Mouse (Mus musculus) layer of hippocampus, adult 8-10 months (tissue): Measurements from ENCODE around the gene Fuk. TPM values are rescaled to one million over a fixed set of nuclear protein-coding genes. Genes with fewer than 3 reads are reported as not detected.
"Not testable (repeated sequence)": the region's sequence is repeated elsewhere in the genome, so short reads cannot be mapped to it uniquely, and the experiment has no call there.

Experiments
- DNase-seq, 2 experiments: peaks; one replicate each; pipeline ENCODE4 v3.0.0; 2022; ENCODE audit warnings: low spot score in 2 of 2
- total RNA-seq, 4 experiments: library from RNA; stranded (reverse); gene quantifications; 2 replicates each; pipeline ENCODE4 v1.2.4; 2022

The Fuk gene
- total RNA-seq, 4 experiments from 2014 or later, result 20.7 to 26.7 (median 24.4) TPM

- peak; percentile 91 to 95 for DNase-seq
Measured at GRCm38 (mm10) chr8:110919341-110920031, 17.2 kb upstream of the Fuk start, which contains the start of gene St3gal2. TSS of gene St3gal2 (plus strand) at chr8:110919922.

- DNase-seq, result no peak
Measured at GRCm38 (mm10) chr8:110918460-110918859, 16.2 kb upstream of the Fuk start.

GRCm38 (mm10) chr8:110918027-110918426 lies 15.7 kb upstream of the Fuk start:
- DNase-seq, result no peak

DNA sequence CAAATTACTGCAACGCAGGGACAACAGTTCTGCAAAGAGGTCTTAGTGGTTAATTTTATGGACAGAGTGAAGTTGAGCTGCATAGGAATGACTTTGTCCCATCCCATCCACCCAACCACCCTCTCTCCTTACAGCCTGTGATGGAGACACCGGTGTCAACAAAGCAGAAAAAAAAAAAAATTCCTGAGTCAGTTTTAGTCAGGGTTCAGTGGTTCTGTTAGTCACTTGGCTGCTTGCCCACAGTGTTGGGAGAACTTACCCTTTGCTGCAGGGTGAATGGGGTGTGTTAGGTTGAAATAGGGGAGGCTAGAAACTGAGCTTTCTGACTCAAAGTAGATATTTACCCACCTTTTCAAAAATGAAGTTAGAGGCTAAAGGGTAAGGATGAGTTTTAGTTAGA lies 15.1 kb upstream of the Fuk start:
- DNase-seq, result no peak

DNA sequence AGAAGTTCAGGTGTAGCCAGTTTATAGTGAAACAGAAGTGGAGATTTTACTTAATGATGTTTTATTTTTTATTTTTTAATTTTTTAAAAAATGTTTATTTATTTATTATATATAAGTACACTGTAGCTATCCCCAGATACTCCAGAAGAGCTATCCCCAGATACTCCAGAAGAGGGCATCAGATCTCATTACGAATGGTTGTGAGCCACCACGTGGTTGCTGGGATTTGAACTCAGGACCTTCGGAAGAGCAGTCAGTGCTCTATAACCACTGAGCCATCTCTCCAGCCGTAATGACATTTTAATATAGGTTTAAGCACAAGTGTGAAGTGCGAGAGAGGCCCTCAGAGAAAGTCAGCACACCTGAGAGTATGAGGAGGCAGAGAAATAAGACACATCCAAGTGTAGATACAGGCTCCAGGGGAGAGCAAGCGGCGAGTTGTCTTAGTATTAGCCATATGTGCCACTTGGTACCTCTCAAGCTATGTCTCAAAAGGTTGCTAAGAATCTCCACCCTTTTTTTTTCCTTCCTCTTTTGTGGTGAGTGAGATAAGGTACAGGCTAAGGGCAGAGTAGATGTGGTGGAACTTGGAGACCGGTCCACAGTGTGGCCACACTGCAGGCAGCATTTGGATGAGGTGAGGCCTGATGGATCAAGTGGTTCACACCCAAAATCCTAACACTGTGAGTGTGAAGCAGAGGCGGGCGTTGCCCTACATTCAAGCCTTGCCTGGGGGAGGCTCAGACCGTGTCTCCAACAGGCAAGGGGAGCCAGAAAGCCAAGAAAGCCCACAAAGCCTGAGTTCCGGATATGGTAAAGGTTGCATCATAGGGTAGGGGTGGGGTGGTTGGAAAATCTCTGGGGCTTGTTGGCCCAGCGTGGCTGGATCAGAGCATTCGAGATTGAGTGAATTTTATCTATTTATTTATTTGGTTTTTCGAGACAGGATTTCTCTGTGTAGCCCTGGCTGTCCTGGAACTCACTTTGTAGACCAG lies 9.6 kb upstream of the Fuk start:
- no peak for DNase-seq

- DNase-seq, result not testable (repeated sequence)
Measured at GRCm38 (mm10) chr8:110909850-110910249, 7.6 kb upstream of the Fuk start.

- no peak for DNase-seq
Measured at GRCm38 (mm10) chr8:110906682-110907081, 4.4 kb upstream of the Fuk start.

GRCm38 (mm10) chr8:110905404-110905803 lies 3.1 kb upstream of the Fuk start:
- DNase-seq, result no peak

DNA sequence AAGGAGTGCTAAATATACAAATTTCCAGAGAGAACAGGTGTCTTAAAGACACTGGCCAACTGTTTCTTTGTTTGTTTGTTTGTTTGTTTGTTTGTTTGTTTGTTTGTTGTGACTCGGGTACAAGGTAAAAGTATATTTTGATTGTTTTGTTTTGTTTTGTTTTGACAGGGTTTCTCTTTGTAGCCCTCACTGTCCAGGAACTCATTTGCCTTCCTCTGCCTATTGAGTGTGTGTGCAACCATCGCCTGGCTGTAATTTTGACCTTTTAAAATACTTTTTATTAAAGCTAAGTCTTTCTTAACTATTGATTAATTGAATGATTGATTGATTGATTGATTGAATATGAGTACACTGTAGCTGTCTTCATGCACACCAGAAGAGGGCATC lies 284 bp upstream of the Fuk start:
- DNase-seq, result no peak

DNA sequence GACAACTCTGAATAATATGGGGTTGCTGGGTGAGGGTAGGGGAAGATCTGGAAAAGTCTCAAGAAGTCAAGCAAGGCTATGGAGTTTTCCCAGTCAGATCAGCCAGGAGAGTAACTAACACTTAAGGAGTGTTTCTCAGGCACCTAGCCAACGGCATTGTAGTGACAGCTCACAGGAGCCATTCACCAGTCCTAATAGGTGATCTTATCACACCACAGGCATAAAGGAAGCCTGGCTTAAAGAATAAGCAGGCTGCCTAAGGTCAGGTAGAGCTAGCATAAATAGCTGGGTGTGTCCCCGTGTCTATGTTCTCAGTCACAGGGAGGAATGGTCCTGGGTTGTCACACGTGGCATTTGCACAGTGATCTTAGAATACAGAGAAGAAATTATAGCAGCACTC lies 1.2 kb downstream of the Fuk start:
- DNase-seq, result no peak

- DNase-seq, result no peak
Measured at GRCm38 (mm10) chr8:110897495-110897894, 4.8 kb downstream of the Fuk start.

DNA sequence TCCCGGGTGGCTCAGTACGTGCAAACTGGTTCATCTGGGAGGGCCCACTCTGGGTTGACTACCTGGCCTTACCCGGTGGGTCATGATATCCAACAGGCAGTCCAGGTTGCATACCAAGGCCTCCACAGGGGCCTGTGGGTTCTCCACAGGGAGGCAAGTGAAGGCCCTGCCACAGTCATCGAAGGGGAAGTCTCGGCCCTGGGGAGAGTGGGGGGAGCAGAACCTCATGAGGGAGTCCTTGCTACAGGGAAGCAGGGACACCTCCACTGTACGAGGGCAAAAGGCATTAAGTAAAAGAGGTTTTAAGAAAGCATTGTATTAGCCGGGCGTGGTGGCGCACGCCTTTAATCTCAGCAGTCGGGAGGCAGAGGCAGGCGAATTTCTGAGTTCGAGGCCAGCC lies 6.5 kb downstream of the Fuk start:
- no peak for DNase-seq

GRCm38 (mm10) chr8:110895254-110895653 lies 7.0 kb downstream of the Fuk start:
- DNase-seq, result no peak

DNA sequence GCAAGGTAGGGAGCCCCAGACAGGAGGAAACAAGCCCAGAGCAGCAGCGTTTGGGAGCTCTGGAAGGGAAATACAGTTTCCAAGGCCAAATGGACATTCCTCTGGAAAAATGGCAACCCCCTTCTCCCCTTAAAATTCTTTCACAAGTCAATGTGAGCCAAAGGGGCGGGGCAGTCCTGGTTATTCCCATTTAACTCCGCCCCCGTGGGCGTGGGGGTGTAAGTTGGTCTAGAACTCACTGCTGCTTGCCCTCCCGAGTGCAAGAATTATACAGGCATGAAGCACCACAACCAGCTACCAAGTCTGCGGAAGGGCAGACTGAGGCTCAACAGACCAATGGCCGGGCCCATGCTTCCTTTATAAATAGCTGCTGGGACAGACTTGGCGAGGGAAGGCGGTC lies 7.4 kb downstream of the Fuk start:
- no peak for DNase-seq

- no peak for DNase-seq
Measured at GRCm38 (mm10) chr8:110892913-110893312, 9.4 kb downstream of the Fuk start.

DNA sequence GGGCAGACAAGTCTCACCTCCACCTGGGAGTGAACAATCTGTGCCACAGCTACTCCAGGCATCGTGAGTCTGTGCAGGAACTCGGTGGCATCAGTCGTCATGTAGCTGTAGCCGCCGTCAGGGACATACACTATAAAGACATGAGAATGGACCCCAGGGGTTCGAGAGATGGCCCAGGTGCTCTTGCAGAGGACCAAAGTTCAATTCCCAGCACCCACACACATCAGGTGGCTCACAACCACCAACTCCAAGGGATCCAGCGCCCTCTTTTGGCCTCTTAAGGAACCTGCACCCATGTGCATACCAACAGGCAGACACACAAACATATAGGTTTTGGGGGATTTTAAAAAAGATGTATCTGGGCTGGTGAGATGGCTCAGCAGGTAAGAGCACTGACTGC lies 10.2 kb downstream of the Fuk start:
- no peak for DNase-seq

DNA sequence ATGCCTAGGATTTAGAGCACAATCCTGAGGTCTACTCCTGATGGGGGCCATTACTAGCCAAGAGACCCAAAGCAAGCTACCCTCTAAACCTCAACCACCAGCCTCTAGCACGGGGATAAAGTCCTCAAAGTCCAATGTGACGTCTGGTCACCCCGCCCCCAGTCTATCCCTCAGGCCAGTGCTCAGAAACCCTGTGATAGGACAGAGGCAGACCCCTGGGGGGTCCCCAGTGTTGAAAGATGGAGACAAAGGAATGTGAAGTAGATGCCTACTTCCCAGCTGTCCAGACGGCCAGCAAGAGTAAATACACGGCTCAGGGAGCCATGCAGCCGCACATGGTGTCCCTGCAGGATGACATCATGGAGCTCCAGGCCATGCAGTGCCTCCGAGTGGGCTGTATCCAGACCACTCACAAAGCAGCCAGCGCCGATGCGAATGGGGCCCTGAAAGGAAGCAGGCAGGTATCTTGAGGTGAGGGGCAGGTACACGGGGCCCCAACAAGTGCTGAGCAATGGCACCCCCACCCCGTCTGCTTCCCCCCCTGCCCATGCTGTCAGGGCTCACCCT lies 12.3 kb downstream of the Fuk start:
- DNase-seq, result no peak

GRCm38 (mm10) chr8:110888860-110889259 lies 13.4 kb downstream of the Fuk start:
- DNase-seq, result no peak

DNA sequence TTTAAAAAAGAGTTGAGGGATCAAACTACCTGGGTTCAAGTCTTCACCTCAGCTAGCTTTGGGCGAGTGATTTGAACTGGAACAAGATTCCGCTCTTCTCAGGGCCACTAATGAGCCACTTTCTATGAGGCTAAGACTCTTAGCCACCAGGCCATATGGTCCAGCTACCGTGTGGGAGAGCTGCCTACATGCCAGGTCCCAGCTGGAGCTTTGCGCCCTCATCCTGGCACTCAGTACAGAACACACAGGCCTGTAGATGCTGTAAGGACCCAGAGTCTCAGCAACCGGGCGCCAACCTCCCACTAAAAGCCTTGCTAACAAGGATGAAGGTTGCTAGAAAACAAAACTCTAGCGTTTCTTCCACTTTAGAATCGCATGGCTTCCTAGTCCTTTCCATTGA lies 13.8 kb downstream of the Fuk start:
- peak; percentile 53 to 70 for DNase-seq

DNA sequence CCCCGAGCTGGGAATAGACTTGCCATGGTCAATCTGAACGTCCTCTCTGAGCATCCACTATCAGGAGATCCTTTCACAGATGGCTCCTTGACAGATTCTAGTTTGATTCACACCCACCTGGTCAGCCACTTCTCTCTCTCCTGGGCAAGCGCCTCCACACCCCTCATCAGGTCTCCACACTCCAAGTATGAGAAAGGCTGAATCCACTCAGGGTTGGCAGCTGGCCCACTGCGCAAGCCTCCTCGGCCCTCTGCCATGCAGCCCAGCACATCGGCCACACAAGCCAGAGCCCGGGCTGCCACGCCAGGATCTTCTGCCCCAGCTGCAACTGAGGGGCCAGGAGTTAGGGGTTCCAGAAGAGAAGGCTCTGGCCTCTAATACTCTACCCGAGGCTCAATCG lies 14.7 kb downstream of the Fuk start:
- DNase-seq, result no peak

DNA sequence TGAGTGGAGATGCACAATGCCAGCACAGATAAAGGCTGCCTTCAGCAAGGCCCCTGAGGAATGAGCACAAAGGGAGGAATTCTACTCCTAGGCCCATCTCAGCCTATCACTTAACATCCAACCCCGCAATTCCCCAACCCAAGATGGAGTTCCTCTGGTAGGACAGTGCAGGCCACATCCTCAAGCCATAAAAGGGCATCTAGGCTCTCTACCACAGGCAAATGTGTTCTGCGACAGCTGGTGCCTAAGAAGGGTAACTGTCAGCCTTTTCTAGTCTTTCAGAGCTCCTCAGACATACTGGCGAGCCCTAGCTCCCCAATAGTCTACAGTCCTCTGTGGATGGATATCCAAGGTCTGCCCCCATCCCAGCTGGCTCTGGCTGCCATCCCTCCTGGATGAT lies 15.7 kb downstream of the Fuk start:
- no peak for DNase-seq

GRCm38 (mm10) chr8:110883824-110884223 lies 18.5 kb downstream of the Fuk start:
- DNase-seq, result no peak
